Mouse (Mus musculus): ENCODE measurements around the gene Pih1d1. TPM values are rescaled to one million over a fixed set of nuclear protein-coding genes. Genes with fewer than 3 reads are reported as not detected.

Gene Pih1d1
- total and polyA plus RNA-seq, 3 experiments = 141 to 148 TPM; not detected in 1

- DNase-seq (ENCODE audit: low read depth, low spot score) = no peak
- H3K27me3 ChIP-seq (ENCODE audit: control insufficient read depth in 1 of 2, insufficient read depth in 2 of 2, low read length in 2 of 2) = peaks cover 4% of the 10 kb centered on the region in 2 experiments
- H3K9me3 ChIP-seq (replicated peaks; ENCODE audit: insufficient read depth, low read length) = no peaks in the 10 kb centered on the region
- no peaks in the 10 kb centered on the region for H3K36me3 ChIP-seq (ENCODE audit: control insufficient read depth in 1 of 2, insufficient read depth in 2 of 2, low read length in 2 of 2)
- H3K79me2 ChIP-seq (ENCODE audit: control insufficient read depth, insufficient read depth, low read length, poor library complexity) = no peaks in the 10 kb centered on the region
- no peak overlapping the region for H3K4me3 ChIP-seq (ENCODE audit: control insufficient read depth in 1 of 2, insufficient read depth in 1 of 2, low read depth in 2 of 2, low read length in 2 of 2)
- no peak overlapping the region for H3K9ac ChIP-seq (ENCODE audit: control insufficient read depth, low read depth, low read length, poor library complexity, severe bottlenecking)
- TF ChIP-seq MEF2A (IDR thresholded peaks at IDR 0.05; ENCODE audit: extremely low read depth, insufficient replicate concordance, low read depth, low read length, poor library complexity, severe bottlenecking) = no peak
- TF ChIP-seq ZC3H11A (IDR thresholded peaks at IDR 0.05; ENCODE audit: low read depth, low read length) = no peak
- TF ChIP-seq KAT2A (conservative IDR thresholded peaks at IDR 0.05; ENCODE audit: low read depth, low read length) = no peak
- no peak for TF ChIP-seq USF1 (IDR thresholded peaks at IDR 0.05; ENCODE audit: low read depth, low read length)
- TF ChIP-seq JUND (IDR thresholded peaks at IDR 0.05; ENCODE audit: low read depth, low read length) = no peak
- no peak for TF ChIP-seq MYB (IDR thresholded peaks at IDR 0.05; ENCODE audit: low read depth, low read length)
- no peak for TF ChIP-seq POLR2AphosphoS5 (IDR thresholded peaks at IDR 0.05; ENCODE audit: borderline replicate concordance, low read depth, low read length)
- no peak for TF ChIP-seq CHD1 (IDR thresholded peaks at IDR 0.05; ENCODE audit: low read depth, low read length)
- TF ChIP-seq TBP (IDR thresholded peaks at IDR 0.05; ENCODE audit: low read depth, low read length) = no peak
- TF ChIP-seq MYC (IDR thresholded peaks at IDR 0.05; ENCODE audit: low read depth, low read length) = no peak
- TF ChIP-seq USF2 (IDR thresholded peaks at IDR 0.05; ENCODE audit: borderline replicate concordance in 1 of 2, insufficient read depth in 1 of 2, low read depth in 1 of 2, low read length in 2 of 2) = no peak
- no peak for TF ChIP-seq ELF1 (IDR thresholded peaks at IDR 0.05; ENCODE audit: low read depth, low read length)
- TF ChIP-seq MAX (IDR thresholded peaks at IDR 0.05; ENCODE audit: low read length) = no peak
- no peaks in the 10 kb centered on the region for H3K4me1 ChIP-seq (ENCODE audit: control insufficient read depth in 1 of 2, insufficient read depth in 2 of 2, low read length in 2 of 2)
- no peak overlapping the region for H3K27ac ChIP-seq (ENCODE audit: control insufficient read depth, low read depth, low read length)
These were observed 15.4 kb downstream of the Pih1d1 start for GRCm38 (mm10) chr7:45169495-45169894.

- H3K4me3 ChIP-seq (ENCODE audit: control insufficient read depth in 1 of 2, insufficient read depth in 1 of 2, low read depth in 2 of 2, low read length in 2 of 2) = no peak overlapping the region
- no peak overlapping the region for H3K9ac ChIP-seq (ENCODE audit: control insufficient read depth, low read depth, low read length, poor library complexity, severe bottlenecking)
- TF ChIP-seq SMC3 (IDR thresholded peaks at IDR 0.05; ENCODE audit: low read depth, low read length) (peak; percentile 70), BHLHE40 (IDR thresholded peaks at IDR 0.05; ENCODE audit: borderline replicate concordance, low read depth, low read length) (no peak), GATA1 (IDR thresholded peaks at IDR 0.05; ENCODE audit: low read depth, low read length) (no peak), NELFE (IDR thresholded peaks at IDR 0.05; ENCODE audit: low read depth, low read length) (no peak), MAX (IDR thresholded peaks at IDR 0.05; ENCODE audit: low read length) (no peak), SIN3A (IDR thresholded peaks at IDR 0.05; ENCODE audit: low read length) (0 out of 2 replicates have a peak, but pooled peaks have one; percentile 26), RAD21 (IDR thresholded peaks at IDR 0.05; ENCODE audit: low read depth, low read length) (peak; percentile 29), ZC3H11A (IDR thresholded peaks at IDR 0.05; ENCODE audit: low read depth, low read length) (peak; percentile 23; the same call in 1 of the 2 replicates), USF1 (IDR thresholded peaks at IDR 0.05; ENCODE audit: low read depth, low read length) (no peak), ZNF384 (IDR thresholded peaks at IDR 0.05; ENCODE audit: low read depth, low read length) (0 out of 2 replicates have a peak, but pooled peaks have one; percentile 7), CTCF (IDR thresholded peaks at IDR 0.05 in 2 of 3, conservative IDR thresholded peaks at IDR 0.05 in 1 of 3; ENCODE audit: control insufficient read depth in 1 of 3, insufficient read depth in 1 of 3, low read depth in 2 of 3, low read length in 3 of 3, poor library complexity in 1 of 3, severe bottlenecking in 1 of 3) (peak; percentile 69 to 78 (median 70))
- no peaks in the 10 kb centered on the region for H3K36me3 ChIP-seq (ENCODE audit: control insufficient read depth in 1 of 2, insufficient read depth in 2 of 2, low read length in 2 of 2)
- no peaks in the 10 kb centered on the region for H3K9me3 ChIP-seq (replicated peaks; ENCODE audit: insufficient read depth, low read length)
- no peaks in the 10 kb centered on the region for H3K27me3 ChIP-seq (ENCODE audit: control insufficient read depth in 1 of 2, insufficient read depth in 2 of 2, low read length in 2 of 2)
- peak; percentile 68 for DNase-seq (ENCODE audit: low read depth, low spot score)
- no peaks in the 10 kb centered on the region for H3K79me2 ChIP-seq (ENCODE audit: control insufficient read depth, insufficient read depth, low read length, poor library complexity)
- no peaks in the 10 kb centered on the region for H3K4me1 ChIP-seq (ENCODE audit: control insufficient read depth in 1 of 2, insufficient read depth in 2 of 2, low read length in 2 of 2)
- no peak overlapping the region for H3K27ac ChIP-seq (ENCODE audit: control insufficient read depth, low read depth, low read length)
These were observed 18.9 kb downstream of the Pih1d1 start for GRCm38 (mm10) chr7:45172974-45173373.
